Mouse (Mus musculus) E14TG2a.4 (cell line): ENCODE data around the gene Btbd8.

ENCODE experiments used
- CTCF ChIP-seq: conservative IDR thresholded peaks from 2 replicates; pipeline ENCODE4 v1.5.1; 2014; ENCODE audit warnings: low read length
- NANOG ChIP-seq: IDR thresholded peaks from 2 replicates; pipeline ENCODE4 v1.6.1; 2014; ENCODE audit warnings: borderline replicate concordance, low read length, mixed read lengths
- POU5F1 ChIP-seq: IDR thresholded peaks from 2 replicates; pipeline ENCODE4 v1.6.1; 2014; ENCODE audit warnings: low read length, borderline replicate concordance

DNA sequence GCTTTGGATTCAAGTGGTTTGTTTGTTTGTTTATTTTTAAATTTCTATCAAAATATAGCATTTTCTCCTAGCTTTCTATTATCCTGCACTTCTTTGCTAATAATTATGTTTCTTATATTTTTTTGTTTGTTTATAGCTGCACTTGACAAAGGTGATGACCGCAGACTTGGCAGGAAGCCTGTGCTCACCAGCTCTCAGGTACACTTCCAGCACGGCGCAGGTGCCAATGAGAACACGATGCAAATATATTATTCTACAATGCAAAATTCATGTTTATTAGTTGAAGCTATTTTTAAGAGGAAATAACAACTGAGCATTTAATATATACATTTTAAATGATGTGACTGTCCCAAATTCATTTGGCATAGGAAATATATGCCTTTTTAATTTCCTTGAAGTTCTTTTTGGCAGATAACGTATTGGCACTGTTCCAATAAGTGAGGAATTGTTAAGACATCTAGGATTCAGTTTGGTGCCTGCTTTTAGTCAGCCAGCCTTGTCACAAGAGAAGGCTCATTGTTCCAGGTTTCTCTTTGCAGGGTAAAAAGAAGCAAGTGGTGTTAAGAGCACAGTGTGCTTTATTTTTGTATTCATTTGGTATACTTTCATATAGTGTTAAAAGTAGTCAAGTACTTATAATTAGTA lies 62.2 kb downstream of the Btbd8 start:
- TF ChIP-seq CTCF (no peak), POU5F1 (no peak), NANOG (no peak)
